Mouse (Mus musculus): Measurements from ENCODE around the gene Thsd4.

GRCm38 (mm10) chr9:60407374-60407773 lies 114.5 kb downstream of the Thsd4 start:
- no peak for TF ChIP-seq MYOG (IDR thresholded peaks at IDR 0.05; ENCODE audit: control insufficient read depth, extremely low read depth, insufficient read length)
- TF ChIP-seq CTCF (IDR thresholded peaks at IDR 0.05; ENCODE audit: control insufficient read depth, insufficient read depth, insufficient read length), result no peak
